Mouse (Mus musculus): ENCODE measurements around the gene Hspa1a.

GRCm38 (mm10) chr17:34984218-34984617 lies 12.3 kb upstream of the Hspa1a start:
- TF ChIP-seq POLR2A (IDR thresholded peaks at IDR 0.05; ENCODE audit: borderline replicate concordance, control insufficient read depth, low read depth, low read length) = no peak
- no peak for TF ChIP-seq CTCF (IDR thresholded peaks at IDR 0.05; ENCODE audit: control insufficient read depth, insufficient read depth, low read length)

All from bone marrow, adult 2 months (tissue).